Mouse (Mus musculus) kidney, adult 2 months (tissue): Measurements from ENCODE around the gene Ubb. TPM values are rescaled to one million over a fixed set of nuclear protein-coding genes. Genes with fewer than 3 reads are reported as not detected.
A peak's percentile ranks its signal among the peaks of the same experiment; 100 is the strongest.
"Not testable (repeated sequence)": the region's sequence is repeated elsewhere in the genome, so short reads cannot be mapped to it uniquely, and the experiment has no call there.

Experiments
- DNase-seq: peaks from one replicate; pipeline ENCODE4 v3.0.0; 2021
- H3K27ac ChIP-seq: fragments of 200-500 bp; 2 replicates; pipeline ENCODE4 v1.5.1; 2012; ENCODE audit warnings: low read depth, low read length, control low read depth, inconsistent platforms; ENCODE audit not compliant: insufficient read depth
- H3K27me3 ChIP-seq: fragments of 200-500 bp; replicated peaks from 2 replicates; pipeline ENCODE4 v1.6.1; 2012; ENCODE audit warnings: mild to moderate bottlenecking, moderate library complexity, low read length, inconsistent platforms; ENCODE audit not compliant: control insufficient read depth, insufficient read depth
- H3K36me3 ChIP-seq: fragments of 200-500 bp; 2 replicates; pipeline ENCODE4 v1.6.1; 2012; ENCODE audit warnings: mild to moderate bottlenecking, moderate library complexity, low read length, inconsistent platforms; ENCODE audit not compliant: control insufficient read depth, insufficient read depth
- H3K4me1 ChIP-seq: fragments of 200-500 bp; 2 replicates; pipeline ENCODE4 v1.6.1; 2011; ENCODE audit warnings: low read length; ENCODE audit not compliant: control insufficient read depth, insufficient read depth
- H3K4me3 ChIP-seq: fragments of 200-500 bp; 2 replicates; pipeline ENCODE4 v1.5.1; 2011; ENCODE audit warnings: mild to moderate bottlenecking, low read depth, low read length, control low read depth; ENCODE audit not compliant: insufficient read depth
- CTCF ChIP-seq: fragments of 200-500 bp; conservative IDR thresholded peaks from 2 replicates; pipeline ENCODE4 v1.5.1; 2011; ENCODE audit warnings: low read depth, mild to moderate bottlenecking, control low read depth, low read length, moderate library complexity, mixed read lengths; ENCODE audit not compliant: insufficient read depth, insufficient read length
- POLR2A ChIP-seq: fragments of 200-500 bp; IDR thresholded peaks from one replicate; pipeline ENCODE4 v1.6.1; 2011; ENCODE audit warnings: low read depth, low read length, control low read depth
- WGBS: fragments of 180-500 bp; shearing (Covaris S2); methylation state at CpG from one replicate; pipeline ENCODE4 v1.1.7; 2018; 5-methylcytosine and 5-hydroxymethylcytosine counted together
- polyA plus RNA-seq: library from polyadenylated mRNA; depleted of rRNA; stranded (reverse); fragments of >200 nt; gene quantifications from 2 replicates; pipeline ENCODE4 v1.2.3, GENCODE M21; 2012; rRNA removed

Gene Ubb
- 1,891 and 2,089 TPM in 2 replicates for polyA plus RNA-seq

- Histone ChIP-seq H3K4me1 (peaks cover 18% of the 10 kb centered on the region; the same call in 1 of the 2 replicates), H3K4me3 (peak within 1 kb of the TSS; percentile 90), H3K27me3 (no peaks in the 10 kb centered on the region), H3K27ac (peak within 1 kb of the TSS; percentile 98), H3K36me3 (peaks cover 12% of the 10 kb centered on the region)
- under 1% methylated on average over 40 of the region's 40 CpGs for WGBS
- no peak for TF ChIP-seq CTCF
- TF ChIP-seq POLR2A: peak; percentile 81
- DNase-seq: peak; percentile 100
Observed at GRCm38 (mm10) chr11:62550727-62551225, at the start of gene Ubb. Gene Ubb (plus strand): TSS chr11:62551171.

- Histone ChIP-seq H3K27ac (no peak overlapping the region), H3K36me3 (no peaks in the 10 kb centered on the region), H3K27me3 (no peaks in the 10 kb centered on the region), H3K4me1 (no peaks in the 10 kb centered on the region), H3K4me3 (no peak overlapping the region)
- TF ChIP-seq CTCF (no peak), POLR2A (no peak)
- no peak for DNase-seq
- 88% methylated on average over 4 of the region's 4 CpGs for WGBS
Observed at GRCm38 (mm10) chr11:62507683-62508082, 43.3 kb upstream of the Ubb start.

GRCm38 (mm10) chr11:62508365-62508764 is 42.6 kb upstream of the Ubb start:
- not testable (repeated sequence) for H3K27me3 ChIP-seq, H3K36me3 ChIP-seq, H3K4me3 ChIP-seq, H3K4me1 ChIP-seq, DNase-seq, H3K27ac ChIP-seq
- 97% methylated on average over 13 of the region's 13 CpGs for WGBS

GRCm38 (mm10) chr11:62508816-62509215 is 42.2 kb upstream of the Ubb start:
- not testable (repeated sequence) for H3K27ac ChIP-seq, H3K36me3 ChIP-seq, H3K4me1 ChIP-seq, DNase-seq, H3K27me3 ChIP-seq, H3K4me3 ChIP-seq
- 96% methylated on average over 5 of the region's 5 CpGs for WGBS

DNA sequence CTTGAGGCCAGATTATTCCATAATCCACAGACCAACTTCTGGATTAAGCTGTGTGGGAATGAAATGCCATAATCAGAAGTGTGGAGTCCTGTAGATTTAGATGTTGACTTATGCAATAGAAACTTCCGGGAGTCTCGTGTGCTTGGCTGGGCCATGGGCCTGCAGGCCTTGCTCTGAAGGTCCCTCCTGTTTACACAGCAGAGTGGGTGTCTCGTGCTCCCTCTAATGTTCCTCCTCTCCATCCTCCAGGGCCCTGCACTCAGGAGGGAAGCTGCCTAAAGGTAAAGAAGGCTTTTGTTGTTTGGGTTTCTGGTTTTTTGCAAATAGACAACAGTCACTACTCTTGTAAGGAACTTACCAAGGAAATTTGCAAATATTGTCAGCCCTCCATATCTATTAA is 41.4 kb upstream of the Ubb start:
- Histone ChIP-seq H3K36me3 (no peaks in the 10 kb centered on the region), H3K4me3 (no peak overlapping the region), H3K27ac (no peak overlapping the region), H3K27me3 (no peaks in the 10 kb centered on the region), H3K4me1 (no peaks in the 10 kb centered on the region)
- no peak for DNase-seq
- 81% methylated on average over 3 of the region's 3 CpGs for WGBS
- no peak for TF ChIP-seq POLR2A
- no peak for TF ChIP-seq CTCF

GRCm38 (mm10) chr11:62510956-62511355 is 40.0 kb upstream of the Ubb start:
- no peaks in the 10 kb centered on the region for H3K27me3 ChIP-seq
- TF ChIP-seq POLR2A: no peak
- no peak for TF ChIP-seq CTCF
- no peak overlapping the region for H3K27ac ChIP-seq
- no peak overlapping the region for H3K4me3 ChIP-seq
- 94% methylated on average over 5 of the region's 5 CpGs for WGBS
- H3K4me1 ChIP-seq: no peaks in the 10 kb centered on the region
- DNase-seq: no peak
- H3K36me3 ChIP-seq: no peaks in the 10 kb centered on the region

DNA sequence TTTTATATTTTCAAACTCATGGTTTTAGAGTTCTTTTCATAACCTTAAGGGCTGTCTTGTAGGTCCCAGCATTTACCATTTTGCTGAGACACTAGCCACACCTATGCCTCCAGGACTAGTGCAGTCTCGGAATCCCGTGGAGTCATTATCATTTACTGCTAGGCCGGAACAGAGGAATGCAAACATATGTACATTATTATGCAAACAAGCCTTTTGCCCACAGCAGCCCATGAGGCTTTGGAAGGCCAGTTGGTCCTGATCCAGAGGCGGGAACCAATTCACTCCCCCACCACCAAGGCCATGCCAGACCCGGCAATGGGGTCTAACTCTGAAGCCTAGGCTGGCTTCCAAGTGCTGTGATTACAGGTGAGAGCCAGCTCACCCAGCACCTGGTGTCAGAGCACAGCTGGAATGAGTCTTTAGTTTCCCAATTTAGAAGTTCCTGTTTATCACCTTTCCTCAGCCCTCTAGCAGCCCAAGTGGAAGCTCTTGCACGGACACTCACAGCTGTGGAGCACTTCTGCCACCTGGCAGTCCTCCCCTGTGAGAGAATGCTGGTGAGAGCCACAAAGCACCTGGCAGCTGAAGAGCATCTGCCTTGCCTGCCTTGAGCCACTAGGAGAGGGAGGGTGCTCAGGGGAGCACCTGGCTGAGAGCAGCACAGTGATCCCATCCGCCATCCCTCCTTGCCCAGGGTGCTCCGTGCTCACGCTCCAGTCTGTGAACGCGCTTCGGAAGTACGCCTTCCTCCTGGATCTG is 39.3 kb upstream of the Ubb start:
- no peak for TF ChIP-seq POLR2A
- no peak for TF ChIP-seq CTCF
- Histone ChIP-seq H3K27ac (no peak overlapping the region), H3K4me1 (no peaks in the 10 kb centered on the region), H3K27me3 (no peaks in the 10 kb centered on the region), H3K36me3 (no peaks in the 10 kb centered on the region), H3K4me3 (no peak overlapping the region)
- 87% methylated on average over 13 of the region's 13 CpGs for WGBS
- DNase-seq: peak; percentile 24
